Mouse (Mus musculus) forebrain, embryonic 14.5 days (tissue): Measurements from ENCODE around the gene Hrh2. TPM values are rescaled to one million over a fixed set of nuclear protein-coding genes. Genes with fewer than 3 reads are reported as not detected.

Experiments
- ATAC-seq: fragments of 200-750 bp; cut with Nextera tagmentation; 2 replicates; pipeline ENCODE4 v1.8.0; 2017; ENCODE audit warnings: mild to moderate bottlenecking, moderate library complexity
- DNase-seq: peaks from one replicate; pipeline ENCODE4 v3.0.0-alpha.2; 2015; ENCODE audit warnings: low spot score
- H3K27ac ChIP-seq: fragments of 300-500 bp; sonication (generic); 2 replicates; pipeline ENCODE4 v1.5.1; 2014; ENCODE audit warnings: low read depth, mild to moderate bottlenecking, control low read depth, low read length, moderate library complexity
- H3K27me3 ChIP-seq: fragments of 300-500 bp; sonication (generic); replicated peaks from 2 replicates; pipeline ENCODE4 v1.6.1; 2014; ENCODE audit warnings: low read length, control low read depth, mixed read lengths; ENCODE audit not compliant: control insufficient read depth, insufficient read depth
- H3K36me3 ChIP-seq: fragments of 300-500 bp; sonication (generic); 2 replicates; pipeline ENCODE4 v1.6.1; 2014; ENCODE audit warnings: low read length, control low read depth; ENCODE audit not compliant: control insufficient read depth, insufficient read depth
- H3K4me1 ChIP-seq: fragments of 300-500 bp; sonication (generic); 2 replicates; pipeline ENCODE4 v1.6.1; 2014; ENCODE audit warnings: antibody characterized with exemption, low read length, control low read depth; ENCODE audit not compliant: control insufficient read depth, insufficient read depth
- H3K4me2 ChIP-seq: fragments of 300-500 bp; sonication (generic); 2 replicates; pipeline ENCODE4 v1.6.1; 2014; ENCODE audit warnings: mild to moderate bottlenecking, control low read depth, low read length
- H3K4me3 ChIP-seq: fragments of 300-500 bp; sonication (generic); 2 replicates; pipeline ENCODE4 v1.5.1; 2014; ENCODE audit warnings: low read depth, low read length, control low read depth
- H3K9ac ChIP-seq: fragments of 300-500 bp; sonication (generic); 2 replicates; pipeline ENCODE4 v1.6.1; 2014; ENCODE audit warnings: mild to moderate bottlenecking, low read length, control low read depth, moderate library complexity
- H3K9me3 ChIP-seq: fragments of 300-500 bp; sonication (generic); replicated peaks from 2 replicates; pipeline ENCODE4 v1.6.1; 2016; ENCODE audit warnings: low read length, control low read depth, mixed read lengths; ENCODE audit not compliant: control insufficient read depth
- WGBS: fragments of 180-500 bp; shearing (Covaris S2); extraction: QIAGEN DNeasy Blood & Tissue Kit; methylation state at CpG from one replicate; pipeline ENCODE4 v1.1.7; 2014; 5-methylcytosine and 5-hydroxymethylcytosine counted together
- polyA plus RNA-seq: library from polyadenylated mRNA; unstranded; fragments of >200 nt; fragmentation: Nextera tagmentation; extraction: Ambion mirVana; gene quantifications from 2 replicates; pipeline ENCODE4 v1.2.1, GENCODE M21; 2014

Hrh2 gene
- polyA plus RNA-seq, 1 experiment from 2014 or later = 0.48 TPM

DNA sequence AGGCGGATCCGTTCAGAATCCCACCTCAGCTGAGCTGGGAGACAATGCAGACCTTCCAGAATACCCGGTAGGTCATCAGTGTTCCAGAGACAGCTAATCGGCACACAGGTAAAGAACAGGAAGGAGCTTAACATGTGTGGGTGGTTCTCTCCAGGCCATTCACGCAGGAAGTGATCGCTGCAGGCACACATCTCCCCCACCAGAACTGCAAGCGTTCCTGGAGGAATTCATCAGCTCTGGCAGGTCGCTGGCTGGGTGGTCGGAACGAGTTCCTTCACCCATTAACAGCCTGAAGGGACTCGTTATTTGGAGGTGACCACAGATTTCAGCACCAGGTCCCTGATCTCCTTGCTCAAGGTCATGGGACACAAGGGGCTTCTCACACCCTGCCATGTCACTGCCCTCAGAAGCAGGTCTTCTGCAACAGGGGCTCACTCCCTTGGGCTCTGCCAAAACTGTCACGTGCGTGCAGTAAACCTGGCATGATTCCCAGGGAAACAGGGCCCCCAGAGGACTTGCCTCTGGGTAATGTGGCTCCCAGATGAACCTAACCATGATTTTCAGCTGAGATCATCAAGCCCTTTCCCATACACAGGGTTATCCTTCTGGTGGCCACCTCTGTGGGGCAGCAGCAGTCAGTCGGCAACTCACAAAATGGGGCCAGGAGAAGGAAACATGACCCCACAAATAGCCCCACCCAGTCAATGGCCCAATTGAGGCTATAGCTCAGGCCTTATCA, 46.8 kb downstream of the Hrh2 start:
- Histone ChIP-seq H3K9ac (no peak overlapping the region), H3K27ac (no peak overlapping the region), H3K4me1 (0 out of 2 replicates have a peak, but pooled peaks cover 6% of the 10 kb centered on the region), H3K9me3 (no peaks in the 10 kb centered on the region), H3K36me3 (no peaks in the 10 kb centered on the region), H3K27me3 (no peaks in the 10 kb centered on the region), H3K4me3 (no peak overlapping the region), H3K4me2 (no peak overlapping the region)
- WGBS = 50% methylated on average over 14 of the region's 14 CpGs
- DNase-seq (peak; percentile 71), ATAC-seq (0 out of 2 replicates have a peak, but pooled peaks have one; percentile 42)

- no peak for DNase-seq
- no peak for ATAC-seq
Measured at GRCm38 (mm10) chr13:54242380-54242779, 50.5 kb downstream of the Hrh2 start.

GRCm38 (mm10) chr13:54245204-54245603, 53.3 kb downstream of the Hrh2 start:
- Histone ChIP-seq H3K9ac (no peak overlapping the region), H3K4me1 (peaks cover 5% of the 10 kb centered on the region), H3K9me3 (no peaks in the 10 kb centered on the region), H3K27me3 (no peaks in the 10 kb centered on the region), H3K27ac (no peak overlapping the region), H3K4me2 (no peak overlapping the region), H3K4me3 (no peak overlapping the region), H3K36me3 (no peaks in the 10 kb centered on the region)
- WGBS = 70% methylated on average over 5 of the region's 5 CpGs
- ATAC-seq = no peak
- DNase-seq = no peak

More at GRCm38 (mm10) chr13:54242380-54242779, 50.5 kb downstream of the Hrh2 start:
- Histone ChIP-seq H3K4me3 (no peak overlapping the region), H3K9ac (no peak overlapping the region), H3K4me2 (no peak overlapping the region), H3K9me3 (no peaks in the 10 kb centered on the region), H3K27ac (no peak overlapping the region), H3K36me3 (no peaks in the 10 kb centered on the region), H3K27me3 (no peaks in the 10 kb centered on the region), H3K4me1 (0 out of 2 replicates have a peak, but pooled peaks cover 6% of the 10 kb centered on the region)
- WGBS = 75% methylated on average over 5 of the region's 5 CpGs

GRCm38 (mm10) chr13:54247545-54247944, 55.6 kb downstream of the Hrh2 start:
- H3K4me3 ChIP-seq = no peak overlapping the region
- no peak overlapping the region for H3K4me2 ChIP-seq
- no peaks in the 10 kb centered on the region for H3K27me3 ChIP-seq
- 22% methylated on average over 4 of the region's 4 CpGs for WGBS
- peaks cover 6% of the 10 kb centered on the region for H3K4me1 ChIP-seq
- no peaks in the 10 kb centered on the region for H3K36me3 ChIP-seq
- peak; percentile 81 for ATAC-seq
- H3K9ac ChIP-seq = no peak overlapping the region
- peak; percentile 93 for DNase-seq
- no peak overlapping the region for H3K27ac ChIP-seq
- H3K9me3 ChIP-seq = no peaks in the 10 kb centered on the region

DNA sequence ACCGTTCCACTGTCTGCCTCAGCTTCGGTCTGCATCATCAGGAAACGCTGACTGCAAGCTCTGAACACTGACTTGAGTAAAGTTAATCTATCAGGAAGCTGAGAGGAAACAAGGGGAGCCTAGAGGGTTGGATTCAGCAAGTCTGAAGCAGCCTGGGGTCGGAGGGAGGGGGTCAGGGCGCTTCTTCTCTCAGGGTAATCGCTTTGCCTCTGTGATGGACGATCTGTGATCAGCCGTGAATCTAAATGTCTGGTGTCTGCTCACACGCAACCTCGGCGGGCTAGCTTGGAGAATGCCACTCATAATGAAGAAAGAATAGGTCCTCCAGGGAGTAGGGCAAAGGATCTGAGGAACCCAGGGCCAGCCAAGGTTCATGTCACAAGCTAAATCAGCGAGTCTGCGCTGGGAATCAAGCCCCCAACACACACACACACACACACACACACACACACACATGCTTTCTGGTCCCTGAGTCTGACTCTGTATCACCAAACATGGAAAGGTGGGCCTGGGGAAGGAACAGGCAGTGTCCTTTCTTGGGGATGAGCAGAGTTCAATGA, 56.6 kb downstream of the Hrh2 start:
- H3K27me3 ChIP-seq = no peaks in the 10 kb centered on the region
- 79% methylated on average over 13 of the region's 13 CpGs for WGBS
- no peak for ATAC-seq
- no peaks in the 10 kb centered on the region for H3K36me3 ChIP-seq
- no peak overlapping the region for H3K9ac ChIP-seq
- no peak for DNase-seq
- H3K4me1 ChIP-seq = peaks cover 6% of the 10 kb centered on the region
- H3K27ac ChIP-seq = no peak overlapping the region
- H3K4me3 ChIP-seq = no peak overlapping the region
- H3K9me3 ChIP-seq = no peaks in the 10 kb centered on the region
- H3K4me2 ChIP-seq = no peak overlapping the region

DNA sequence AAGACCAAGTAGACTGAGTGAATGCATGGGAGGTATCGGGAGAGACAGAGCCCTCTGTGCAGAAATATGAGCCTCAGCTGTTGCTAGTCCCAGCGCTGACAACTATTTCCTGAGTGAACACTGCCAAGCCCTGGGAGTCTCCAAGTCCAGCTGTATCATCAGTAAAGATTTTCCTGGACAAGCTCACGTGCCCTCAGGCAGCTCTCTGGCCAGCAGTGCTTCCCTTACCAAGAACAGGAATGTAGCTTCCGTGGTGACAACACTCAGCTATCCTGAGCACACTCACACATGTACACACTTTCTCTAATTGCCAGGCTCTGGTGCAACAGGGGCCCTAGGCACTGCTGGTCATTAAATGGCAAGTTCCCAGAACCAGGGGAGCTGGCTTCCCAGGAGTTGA, 57.1 kb downstream of the Hrh2 start:
- Histone ChIP-seq H3K27me3 (no peaks in the 10 kb centered on the region), H3K9me3 (no peaks in the 10 kb centered on the region), H3K36me3 (no peaks in the 10 kb centered on the region), H3K27ac (no peak overlapping the region), H3K4me3 (no peak overlapping the region), H3K9ac (no peak overlapping the region), H3K4me1 (peaks cover 6% of the 10 kb centered on the region), H3K4me2 (no peak overlapping the region)
- 73% methylated on average over 4 of the region's 4 CpGs for WGBS
- DNase-seq (peak; percentile 20), ATAC-seq (no peak)

DNA sequence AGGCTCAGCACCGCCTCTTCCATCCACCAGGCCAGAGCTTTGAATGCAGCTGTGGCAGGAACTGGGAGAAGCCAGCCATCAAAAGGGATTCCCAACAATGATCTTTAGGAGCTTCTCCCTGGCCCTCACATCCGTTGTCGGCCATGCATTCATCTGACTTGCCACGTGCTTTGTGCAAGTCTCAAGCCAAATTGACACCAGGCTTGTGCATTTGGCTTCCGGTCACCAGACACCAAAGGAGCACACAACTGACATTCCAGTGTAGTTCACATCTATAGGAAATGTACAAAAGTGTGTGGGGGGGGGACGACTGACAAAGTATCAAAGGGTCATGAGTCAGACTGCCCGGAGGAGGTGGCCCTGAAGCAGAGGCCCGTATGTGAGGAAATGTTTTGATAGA, 58.4 kb downstream of the Hrh2 start:
- H3K27me3 ChIP-seq = no peaks in the 10 kb centered on the region
- 49% methylated on average over 8 of the region's 8 CpGs for WGBS
- H3K4me1 ChIP-seq = peaks cover 6% of the 10 kb centered on the region
- no peak overlapping the region for H3K27ac ChIP-seq
- no peak for ATAC-seq
- no peak overlapping the region for H3K4me2 ChIP-seq
- no peaks in the 10 kb centered on the region for H3K9me3 ChIP-seq
- no peak overlapping the region for H3K9ac ChIP-seq
- H3K36me3 ChIP-seq = no peaks in the 10 kb centered on the region
- DNase-seq = no peak
- H3K4me3 ChIP-seq = no peak overlapping the region

DNA sequence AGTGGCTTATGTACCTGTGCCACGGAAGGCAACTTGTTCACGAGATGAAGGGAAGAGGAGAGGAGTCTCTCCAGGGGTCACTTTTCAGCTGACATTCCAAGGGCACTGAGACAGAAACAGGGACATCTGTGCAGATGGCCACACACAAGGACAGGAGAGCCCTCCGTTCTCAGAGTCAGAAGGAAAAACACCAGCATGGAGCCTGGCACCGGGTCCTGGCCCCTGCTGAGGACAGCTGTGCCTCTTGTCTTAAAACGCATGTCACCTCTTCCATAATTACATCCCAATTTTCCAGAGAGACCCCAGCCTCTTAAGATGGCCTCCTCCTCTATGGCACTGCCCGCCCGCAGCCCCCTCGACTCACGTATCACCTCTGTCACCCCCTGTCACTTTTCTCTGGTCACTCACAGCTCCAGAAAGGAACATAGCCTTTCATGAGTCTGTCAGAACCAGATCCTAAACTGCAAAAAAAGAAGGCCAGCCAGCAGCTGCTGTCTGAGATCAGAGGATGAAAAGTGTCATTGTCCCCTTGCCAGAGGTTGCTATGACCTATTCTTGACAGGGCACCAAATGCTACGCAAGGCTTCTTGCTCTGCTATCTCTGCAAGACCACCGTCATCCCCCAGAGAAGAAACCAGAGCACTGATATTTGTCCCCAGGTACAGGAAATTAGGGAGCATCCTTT, 59.8 kb downstream of the Hrh2 start:
- WGBS = 82% methylated on average over 11 of the region's 11 CpGs
- DNase-seq = no peak
- no peak overlapping the region for H3K9ac ChIP-seq

More for the DNA sequence above, 59.8 kb downstream of the Hrh2 start:
- H3K36me3 ChIP-seq = no peaks in the 10 kb centered on the region
- H3K27ac ChIP-seq = no peak overlapping the region
- H3K27me3 ChIP-seq = no peaks in the 10 kb centered on the region
- peaks cover 6% of the 10 kb centered on the region for H3K4me1 ChIP-seq
- H3K4me3 ChIP-seq = no peak overlapping the region
- no peak for ATAC-seq
- H3K4me2 ChIP-seq = no peak overlapping the region
- no peaks in the 10 kb centered on the region for H3K9me3 ChIP-seq
